Mouse (Mus musculus): ENCODE data around the gene Adgrb3. TPM values are rescaled to one million over a fixed set of nuclear protein-coding genes. Genes with fewer than 3 reads are reported as not detected.

The Adgrb3 gene
- polyA plus RNA-seq, 1 experiment from 2014 or later, result 62.0 TPM

DNA sequence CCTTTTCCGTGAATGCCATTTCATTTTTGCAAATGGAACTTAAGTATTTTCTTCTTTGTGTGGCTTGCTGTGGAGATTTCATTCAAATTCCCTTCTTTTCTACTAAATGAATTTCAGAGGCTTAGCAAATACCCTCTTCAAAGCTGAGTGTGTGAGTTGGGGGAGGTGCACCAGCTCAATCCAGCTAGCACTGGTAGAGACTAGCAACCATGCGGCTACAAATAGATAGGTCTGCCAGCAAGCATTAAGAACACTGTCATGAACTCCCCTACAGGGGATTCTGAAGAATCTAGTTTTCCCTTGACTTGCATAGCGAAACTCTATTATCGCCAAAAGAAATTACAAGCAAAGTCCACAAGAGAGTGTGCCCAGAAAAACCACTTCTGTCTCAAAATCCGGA, 624.9 kb downstream of the Adgrb3 start:
- Histone ChIP-seq H3K27me3 (ENCODE audit: control insufficient read depth, insufficient read depth, low read length) (no peaks in the 10 kb centered on the region), H3K4me2 (replicated peaks) (no peak overlapping the region), H3K9ac (no peak overlapping the region), H3K9me3 (ENCODE audit: control insufficient read depth, low read length) (no peaks in the 10 kb centered on the region), H3K4me3 (replicated peaks; ENCODE audit: low read length) (no peak overlapping the region), H3K4me1 (replicated peaks; ENCODE audit: control insufficient read depth, insufficient read depth, low read length) (no peaks in the 10 kb centered on the region), H3K27ac (no peak overlapping the region), H3K36me3 (replicated peaks; ENCODE audit: control insufficient read depth, insufficient read depth) (no peaks in the 10 kb centered on the region)
- peak; percentile 52 for DNase-seq (ENCODE audit: low spot score)
- 44% methylated on average over 5 of the region's 5 CpGs for WGBS
- ATAC-seq (ENCODE audit: low FRiP score), result no peak

GRCm38 (mm10) chr1:25199392-25199791, 630.1 kb downstream of the Adgrb3 start:
- Histone ChIP-seq H3K36me3 (replicated peaks; ENCODE audit: control insufficient read depth, insufficient read depth) (no peaks in the 10 kb centered on the region), H3K27me3 (ENCODE audit: control insufficient read depth, insufficient read depth, low read length) (no peaks in the 10 kb centered on the region)
- ATAC-seq (ENCODE audit: low FRiP score), result no peak

GRCm38 (mm10) chr1:25191986-25192385, 637.5 kb downstream of the Adgrb3 start:
- no peak for ATAC-seq (ENCODE audit: low FRiP score)
- Histone ChIP-seq H3K4me1 (replicated peaks; ENCODE audit: control insufficient read depth, insufficient read depth, low read length) (peaks cover 4% of the 10 kb centered on the region; the same call in 1 of the 2 replicates), H3K9me3 (ENCODE audit: control insufficient read depth, low read length) (no peaks in the 10 kb centered on the region), H3K27me3 (ENCODE audit: control insufficient read depth, insufficient read depth, low read length) (no peaks in the 10 kb centered on the region), H3K9ac (no peak overlapping the region), H3K4me2 (replicated peaks) (no peak overlapping the region; the same call in 1 of the 2 replicates), H3K4me3 (replicated peaks; ENCODE audit: low read length) (no peak overlapping the region), H3K36me3 (replicated peaks; ENCODE audit: control insufficient read depth, insufficient read depth) (no peaks in the 10 kb centered on the region), H3K27ac (peak overlapping the region; percentile 47; the same call in 1 of the 2 replicates)
- no peak for DNase-seq (ENCODE audit: low spot score)
- WGBS, result 32% methylated on average over 11 of the region's 11 CpGs

More at GRCm38 (mm10) chr1:25199392-25199791, 630.1 kb downstream of the Adgrb3 start:
- no peak overlapping the region for H3K4me2 ChIP-seq (replicated peaks)
- H3K4me1 ChIP-seq (replicated peaks; ENCODE audit: control insufficient read depth, insufficient read depth, low read length), result no peaks in the 10 kb centered on the region
- H3K27ac ChIP-seq, result no peak overlapping the region
- H3K9me3 ChIP-seq (ENCODE audit: control insufficient read depth, low read length), result no peaks in the 10 kb centered on the region
- H3K9ac ChIP-seq, result no peak overlapping the region
- no peak for DNase-seq (ENCODE audit: low spot score)
- H3K4me3 ChIP-seq (replicated peaks; ENCODE audit: low read length), result no peak overlapping the region

GRCm38 (mm10) chr1:25189261-25189660, 640.2 kb downstream of the Adgrb3 start:
- Histone ChIP-seq H3K9me3 (ENCODE audit: control insufficient read depth, low read length) (no peaks in the 10 kb centered on the region), H3K4me2 (replicated peaks) (no peak overlapping the region), H3K36me3 (replicated peaks; ENCODE audit: control insufficient read depth, insufficient read depth) (no peaks in the 10 kb centered on the region), H3K27me3 (ENCODE audit: control insufficient read depth, insufficient read depth, low read length) (no peaks in the 10 kb centered on the region), H3K4me1 (replicated peaks; ENCODE audit: control insufficient read depth, insufficient read depth, low read length) (peaks cover 4% of the 10 kb centered on the region; the same call in 1 of the 2 replicates), H3K4me3 (replicated peaks; ENCODE audit: low read length) (no peak overlapping the region), H3K9ac (no peak overlapping the region), H3K27ac (peak overlapping the region; percentile 64)
- DNase-seq (ENCODE audit: low spot score), result peak; percentile 49
- ATAC-seq (ENCODE audit: low FRiP score), result no peak
- WGBS, result 57% methylated on average over 9 of the region's 9 CpGs

GRCm38 (mm10) chr1:25185909-25186308, 643.6 kb downstream of the Adgrb3 start:
- Histone ChIP-seq H3K27me3 (ENCODE audit: control insufficient read depth, insufficient read depth, low read length) (no peaks in the 10 kb centered on the region), H3K4me1 (replicated peaks; ENCODE audit: control insufficient read depth, insufficient read depth, low read length) (no peaks in the 10 kb centered on the region), H3K4me2 (replicated peaks) (no peak overlapping the region), H3K9me3 (ENCODE audit: control insufficient read depth, low read length) (no peaks in the 10 kb centered on the region), H3K4me3 (replicated peaks; ENCODE audit: low read length) (no peak overlapping the region), H3K9ac (no peak overlapping the region), H3K36me3 (replicated peaks; ENCODE audit: control insufficient read depth, insufficient read depth) (no peaks in the 10 kb centered on the region), H3K27ac (no peak overlapping the region)
- no peak for DNase-seq (ENCODE audit: low spot score)
- 0 out of 2 replicates have a peak, but pooled peaks have one; percentile 27 for ATAC-seq (ENCODE audit: low FRiP score)
- 94% methylated on average over 2 of the region's 2 CpGs for WGBS

- DNase-seq (ENCODE audit: low spot score), result no peak
- Histone ChIP-seq H3K4me3 (replicated peaks; ENCODE audit: low read length) (no peak overlapping the region), H3K4me1 (replicated peaks; ENCODE audit: control insufficient read depth, insufficient read depth, low read length) (peaks cover 12% of the 10 kb centered on the region), H3K4me2 (replicated peaks) (no peak overlapping the region), H3K27ac (no peak overlapping the region), H3K9ac (no peak overlapping the region), H3K9me3 (ENCODE audit: control insufficient read depth, low read length) (no peaks in the 10 kb centered on the region), H3K36me3 (replicated peaks; ENCODE audit: control insufficient read depth, insufficient read depth) (no peaks in the 10 kb centered on the region), H3K27me3 (ENCODE audit: control insufficient read depth, insufficient read depth, low read length) (no peaks in the 10 kb centered on the region)
- WGBS, result 77% methylated on average over 2 of the region's 2 CpGs
- ATAC-seq (ENCODE audit: low FRiP score), result no peak
Observed at GRCm38 (mm10) chr1:25181881-25182280, 647.6 kb downstream of the Adgrb3 start.

- Histone ChIP-seq H3K4me2 (replicated peaks) (no peak overlapping the region), H3K4me3 (replicated peaks; ENCODE audit: low read length) (no peak overlapping the region), H3K36me3 (replicated peaks; ENCODE audit: control insufficient read depth, insufficient read depth) (no peaks in the 10 kb centered on the region), H3K9me3 (ENCODE audit: control insufficient read depth, low read length) (no peaks in the 10 kb centered on the region), H3K4me1 (replicated peaks; ENCODE audit: control insufficient read depth, insufficient read depth, low read length) (peaks cover 12% of the 10 kb centered on the region), H3K27me3 (ENCODE audit: control insufficient read depth, insufficient read depth, low read length) (no peaks in the 10 kb centered on the region), H3K9ac (no peak overlapping the region), H3K27ac (peak overlapping the region; percentile 51)
- WGBS, result 23% methylated on average over 6 of the region's 6 CpGs
- ATAC-seq (ENCODE audit: low FRiP score) (peak; percentile 32; the same call in 1 of the 2 replicates), DNase-seq (ENCODE audit: low spot score) (no peak)
Observed at GRCm38 (mm10) chr1:25180615-25181014, 648.9 kb downstream of the Adgrb3 start.

DNA sequence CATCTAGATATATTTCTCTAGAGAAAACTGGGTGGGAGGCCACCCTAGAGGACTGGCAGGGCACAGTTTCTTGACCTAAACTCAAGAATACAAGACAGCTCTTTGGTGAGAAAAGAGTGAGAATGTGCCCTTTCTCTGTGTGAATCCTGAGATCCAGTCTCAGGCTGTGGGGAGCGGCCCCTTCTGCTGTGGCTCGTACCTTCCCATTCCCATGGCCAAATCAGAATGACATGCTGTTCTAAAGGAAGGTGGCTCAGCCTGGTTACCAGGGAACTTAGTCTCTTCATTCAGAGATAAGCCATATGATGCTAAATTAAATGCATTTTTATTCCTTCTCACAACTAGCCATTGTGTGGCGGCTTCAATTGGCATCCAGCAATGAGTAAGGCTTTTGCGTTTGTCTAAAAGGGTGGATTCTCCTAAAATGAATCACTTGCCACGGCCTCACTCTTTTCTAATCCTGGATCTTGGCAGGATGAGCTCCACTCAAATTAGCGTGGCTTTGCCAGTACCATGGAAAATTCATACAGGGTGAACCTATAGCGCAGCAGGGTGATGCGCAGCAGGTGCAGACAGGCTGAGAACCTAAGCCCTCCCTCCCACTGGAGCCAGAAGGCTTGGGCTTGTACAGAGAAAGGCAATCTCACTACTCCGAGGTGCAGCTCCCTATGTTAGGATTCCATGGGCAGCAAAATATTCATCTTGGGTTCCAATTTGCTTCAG, 649.5 kb downstream of the Adgrb3 start:
- Histone ChIP-seq H3K9ac (no peak overlapping the region), H3K4me2 (replicated peaks) (no peak overlapping the region), H3K27me3 (ENCODE audit: control insufficient read depth, insufficient read depth, low read length) (no peaks in the 10 kb centered on the region), H3K9me3 (ENCODE audit: control insufficient read depth, low read length) (no peaks in the 10 kb centered on the region), H3K27ac (peak overlapping the region; percentile 51), H3K4me3 (replicated peaks; ENCODE audit: low read length) (no peak overlapping the region), H3K4me1 (replicated peaks; ENCODE audit: control insufficient read depth, insufficient read depth, low read length) (peaks cover 12% of the 10 kb centered on the region), H3K36me3 (replicated peaks; ENCODE audit: control insufficient read depth, insufficient read depth) (no peaks in the 10 kb centered on the region)
- DNase-seq (ENCODE audit: low spot score), result no peak
- 35% methylated on average over 9 of the region's 9 CpGs for WGBS
- peak; percentile 68; the same call in 1 of the 2 replicates for ATAC-seq (ENCODE audit: low FRiP score)

DNA sequence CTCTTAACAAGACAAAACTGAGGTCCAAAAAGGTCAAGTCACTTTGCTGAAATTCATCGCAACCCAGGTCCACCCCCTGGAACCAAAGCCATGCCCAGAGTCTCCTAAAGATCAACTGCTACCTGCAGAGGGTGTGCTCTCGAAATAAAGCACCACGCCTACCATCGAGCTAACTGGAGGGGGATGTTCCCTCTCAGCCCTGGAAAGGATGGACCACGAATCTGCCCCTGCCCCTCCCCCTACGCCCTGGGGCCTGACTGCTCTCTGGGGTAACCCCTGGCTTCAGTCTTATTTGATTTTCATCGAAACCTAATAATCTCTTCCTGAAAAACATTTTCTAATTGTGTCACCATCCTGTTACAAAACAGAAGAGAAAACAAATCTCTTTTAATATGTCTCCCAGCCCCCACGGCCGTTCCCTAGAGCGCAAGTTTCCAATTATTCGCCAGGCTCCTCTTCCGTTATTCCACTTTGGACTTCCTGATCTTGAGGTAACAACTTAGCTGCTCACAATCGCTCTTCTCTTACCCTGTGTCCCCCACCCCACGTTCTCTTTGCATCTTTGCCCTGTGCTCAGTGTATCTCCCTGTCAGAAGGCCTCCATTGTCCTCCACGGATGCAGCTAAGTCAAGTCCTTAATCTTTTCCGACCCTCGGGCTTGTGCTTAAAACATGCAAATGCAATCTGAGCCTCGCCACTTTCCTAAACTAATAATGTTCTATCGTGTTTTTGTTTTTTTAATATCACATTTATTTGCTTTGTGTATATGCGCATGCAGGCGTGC, 651.0 kb downstream of the Adgrb3 start:
- peak overlapping the region; percentile 44 for H3K27ac ChIP-seq
- H3K36me3 ChIP-seq (replicated peaks; ENCODE audit: control insufficient read depth, insufficient read depth), result no peaks in the 10 kb centered on the region
- ATAC-seq (ENCODE audit: low FRiP score) (0 out of 2 replicates have a peak, but pooled peaks have one; percentile 18), DNase-seq (ENCODE audit: low spot score) (no peak)
- no peak overlapping the region for H3K4me3 ChIP-seq (replicated peaks; ENCODE audit: low read length)
- H3K27me3 ChIP-seq (ENCODE audit: control insufficient read depth, insufficient read depth, low read length), result no peaks in the 10 kb centered on the region
- no peak overlapping the region for H3K9ac ChIP-seq
- H3K4me1 ChIP-seq (replicated peaks; ENCODE audit: control insufficient read depth, insufficient read depth, low read length), result peaks cover 12% of the 10 kb centered on the region
- no peaks in the 10 kb centered on the region for H3K9me3 ChIP-seq (ENCODE audit: control insufficient read depth, low read length)
- H3K4me2 ChIP-seq (replicated peaks), result 0 out of 2 replicates have a peak overlapping the region, but pooled peaks have one; percentile 2
- 38% methylated on average over 21 of the region's 21 CpGs for WGBS
